Mouse (Mus musculus) lung, postnatal 0 days (tissue): ENCODE results near the gene Fbxo33.

Source experiments
- CTCF ChIP-seq: IDR thresholded peaks from 2 replicates; pipeline ENCODE4 v1.5.1; 2016; ENCODE audit warnings: antibody characterized with exemption, mild to moderate bottlenecking
- EP300 ChIP-seq: IDR thresholded peaks from 2 replicates; pipeline ENCODE4 v1.6.1; 2016; ENCODE audit warnings: antibody characterized with exemption, mild to moderate bottlenecking, control low read depth

DNA sequence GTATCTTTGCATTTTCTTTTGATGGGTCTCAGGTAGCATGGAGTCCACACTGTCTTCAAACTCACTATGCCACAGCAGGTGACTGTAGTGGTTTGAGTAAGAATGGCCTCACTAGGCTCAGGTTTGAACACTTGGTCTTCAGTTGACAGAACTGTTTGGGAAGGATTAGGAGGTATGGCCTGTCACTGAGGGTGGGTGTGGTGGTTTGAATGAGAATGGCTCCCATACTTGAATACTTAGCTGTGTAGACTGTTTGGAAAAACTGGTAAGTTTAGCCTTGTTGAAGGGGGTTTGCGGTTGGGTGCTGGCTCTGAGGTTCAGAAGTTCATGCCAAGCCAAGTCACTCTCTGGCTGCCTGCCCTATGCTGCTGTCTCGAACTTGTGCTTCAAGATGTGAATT is 20.2 kb downstream of the Fbxo33 start:
- TF ChIP-seq EP300 (no peak), CTCF (no peak)
